Mouse (Mus musculus): ENCODE measurements at regions not wholly inside any gene's neighbourhood (a gene's known extent, or its start where the extent isn't known, plus 50 kb on each side); places are given as distances from the start of the nearest gene placed in this dataset.

GRCm38 (mm10) chrX:19168983-19169382, 312.1 kb downstream of the Tex13c3 start:
- DNase-seq: no peak

- DNase-seq: no peak
Measured at GRCm38 (mm10) chrX:19168546-19168945, 312.6 kb downstream of the Tex13c3 start.

- DNase-seq: no peak
Measured at GRCm38 (mm10) chrX:19168111-19168510, 313.0 kb downstream of the Tex13c3 start.

GRCm38 (mm10) chrX:19167121-19167853, 313.8 kb downstream of the Tex13c3 start:
- DNase-seq: peak; percentile 73

- no peak for DNase-seq
Measured at GRCm38 (mm10) chrX:19165891-19166644, 315.1 kb downstream of the Tex13c3 start.

GRCm38 (mm10) chrX:19164151-19164550, 317.0 kb downstream of the Tex13c3 start:
- no peak for DNase-seq

GRCm38 (mm10) chrX:19162958-19163357, 318.2 kb downstream of the Tex13c3 start:
- DNase-seq: no peak

GRCm38 (mm10) chrX:19162351-19162750, 318.8 kb downstream of the Tex13c3 start:
- DNase-seq: no peak

GRCm38 (mm10) chrX:19160275-19160930, 320.7 kb downstream of the Tex13c3 start:
- DNase-seq: no peak

- DNase-seq: no peak
Measured at GRCm38 (mm10) chrX:19157464-19158203, 323.5 kb downstream of the Tex13c3 start.

- no peak for DNase-seq
Measured at GRCm38 (mm10) chrX:19153619-19154018, 327.5 kb downstream of the Tex13c3 start.

GRCm38 (mm10) chrX:19152170-19152861, 328.8 kb downstream of the Tex13c3 start:
- DNase-seq: no peak

- no peak for DNase-seq
Measured at GRCm38 (mm10) chrX:19150606-19151005, 330.5 kb downstream of the Tex13c3 start.

GRCm38 (mm10) chrX:19148672-19149071, 332.4 kb downstream of the Tex13c3 start:
- no peak for DNase-seq

GRCm38 (mm10) chrX:19148251-19148650, 332.9 kb downstream of the Tex13c3 start:
- DNase-seq: no peak

GRCm38 (mm10) chrX:19112753-19113152, 368.4 kb downstream of the Tex13c3 start:
- no peak for DNase-seq

- DNase-seq: no peak
Measured at GRCm38 (mm10) chrX:19102911-19103310, 378.2 kb downstream of the Tex13c3 start.

- no peak for DNase-seq
Measured at GRCm38 (mm10) chrX:19095960-19096359, 385.2 kb downstream of the Tex13c3 start.

- no peak for DNase-seq
Measured at GRCm38 (mm10) chrX:19084435-19084834, 396.7 kb downstream of the Tex13c3 start.

- DNase-seq: no peak
Measured at GRCm38 (mm10) chrX:19080021-19080420, 401.1 kb downstream of the Tex13c3 start.
